Mouse (Mus musculus): ENCODE data around the gene Bcar1.

GRCm38 (mm10) chr8:111704585-111704984 is 39.0 kb downstream of the Bcar1 start:
- TF ChIP-seq CTCF (IDR thresholded peaks at IDR 0.05; ENCODE audit: low read depth) (no peak), EP300 (optimal IDR thresholded peaks at IDR 0.05) (no peak)

Data from stomach, postnatal 0 days (tissue).